Mouse (Mus musculus): ENCODE results near the gene Gm20388. TPM values are rescaled to one million over a fixed set of nuclear protein-coding genes. Genes with fewer than 3 reads are reported as not detected.

The Gm20388 gene
- polyA plus RNA-seq, 1 experiment from 2014 or later: not detected

GRCm38 (mm10) chr8:120602672-120603071 lies 692.0 kb downstream of the Gm20388 start:
- ATAC-seq (ENCODE audit: insufficient number of reproducible peaks, insufficient read depth, low FRiP score, low read depth): no peak
- H3K27me3 ChIP-seq (ENCODE audit: control insufficient read depth, insufficient read depth, low read length): no peaks in the 10 kb centered on the region
- H3K4me3 ChIP-seq (ENCODE audit: control insufficient read depth in 1 of 2, insufficient read depth in 1 of 2, low read depth in 1 of 2, low read length in 2 of 2): no peak overlapping the region
- 35% methylated on average over 6 of the region's 6 CpGs for WGBS
- no peaks in the 10 kb centered on the region for H3K36me3 ChIP-seq (ENCODE audit: control insufficient read depth, insufficient read depth, low read length)
- no peak overlapping the region for H3K4me2 ChIP-seq (ENCODE audit: low read length)
- H3K4me1 ChIP-seq (ENCODE audit: control insufficient read depth in 2 of 2, insufficient read depth in 2 of 2, low read length in 2 of 2): peaks cover 0 to 3% of the 10 kb centered on the region in 2 experiments; a peak in 2 of 4 replicates
- no peak overlapping the region for H3K27ac ChIP-seq (replicated peaks in 1 of 2; ENCODE audit: control insufficient read depth in 1 of 2, insufficient read depth in 1 of 2, low read depth in 2 of 2, low read length in 2 of 2)
- H3K9ac ChIP-seq (ENCODE audit: low read length): no peak overlapping the region
- no peaks in the 10 kb centered on the region for H3K9me3 ChIP-seq (ENCODE audit: control insufficient read depth, low read length)

GRCm38 (mm10) chr8:120607460-120607859 lies 696.8 kb downstream of the Gm20388 start:
- Histone ChIP-seq H3K9ac (ENCODE audit: low read length) (no peak overlapping the region), H3K27me3 (ENCODE audit: control insufficient read depth, insufficient read depth, low read length) (no peaks in the 10 kb centered on the region), H3K4me1 (ENCODE audit: control insufficient read depth in 2 of 2, insufficient read depth in 2 of 2, low read length in 2 of 2) (no peaks in the 10 kb centered on the region; a peak in 2 of 4 replicates), H3K4me2 (ENCODE audit: low read length) (peak overlapping the region; percentile 27; the same call in 1 of the 2 replicates), H3K27ac (replicated peaks in 1 of 2; ENCODE audit: control insufficient read depth in 1 of 2, insufficient read depth in 1 of 2, low read depth in 2 of 2, low read length in 2 of 2) (no peak overlapping the region), H3K9me3 (ENCODE audit: control insufficient read depth, low read length) (no peaks in the 10 kb centered on the region), H3K36me3 (ENCODE audit: control insufficient read depth, insufficient read depth, low read length) (no peaks in the 10 kb centered on the region), H3K4me3 (ENCODE audit: control insufficient read depth in 1 of 2, insufficient read depth in 1 of 2, low read depth in 1 of 2, low read length in 2 of 2) (no peak overlapping the region)
- 80% methylated on average over 9 of the region's 9 CpGs for WGBS
- no peak for ATAC-seq (ENCODE audit: insufficient number of reproducible peaks, insufficient read depth, low FRiP score, low read depth)

- WGBS: 12% methylated on average over 7 of the region's 7 CpGs
- H3K27ac ChIP-seq (replicated peaks in 1 of 2; ENCODE audit: control insufficient read depth in 1 of 2, insufficient read depth in 1 of 2, low read depth in 2 of 2, low read length in 2 of 2): no peak overlapping the region
- H3K4me1 ChIP-seq (ENCODE audit: control insufficient read depth in 2 of 2, insufficient read depth in 2 of 2, low read length in 2 of 2): no peaks in the 10 kb centered on the region; a peak in 1 of 4 replicates
- H3K36me3 ChIP-seq (ENCODE audit: control insufficient read depth, insufficient read depth, low read length): no peaks in the 10 kb centered on the region
- no peaks in the 10 kb centered on the region for H3K27me3 ChIP-seq (ENCODE audit: control insufficient read depth, insufficient read depth, low read length)
- peak overlapping the region; percentile 27; the same call in 1 of the 2 replicates for H3K4me2 ChIP-seq (ENCODE audit: low read length)
- ATAC-seq (ENCODE audit: insufficient number of reproducible peaks, insufficient read depth, low FRiP score, low read depth): no peak
- no peak overlapping the region for H3K9ac ChIP-seq (ENCODE audit: low read length)
- no peak overlapping the region for H3K4me3 ChIP-seq (ENCODE audit: control insufficient read depth in 1 of 2, insufficient read depth in 1 of 2, low read depth in 1 of 2, low read length in 2 of 2)
- no peaks in the 10 kb centered on the region for H3K9me3 ChIP-seq (ENCODE audit: control insufficient read depth, low read length)
These were observed 697.2 kb downstream of the Gm20388 start for GRCm38 (mm10) chr8:120607885-120608284.

GRCm38 (mm10) chr8:120610824-120611223 lies 700.2 kb downstream of the Gm20388 start:
- no peaks in the 10 kb centered on the region for H3K27me3 ChIP-seq (ENCODE audit: control insufficient read depth, insufficient read depth, low read length)
- no peaks in the 10 kb centered on the region for H3K36me3 ChIP-seq (ENCODE audit: control insufficient read depth, insufficient read depth, low read length)
- H3K9me3 ChIP-seq (ENCODE audit: control insufficient read depth, low read length): no peaks in the 10 kb centered on the region
- no peak overlapping the region for H3K4me2 ChIP-seq (ENCODE audit: low read length)
- H3K4me1 ChIP-seq (ENCODE audit: control insufficient read depth in 2 of 2, insufficient read depth in 2 of 2, low read length in 2 of 2): no peaks in the 10 kb centered on the region; a peak in 1 of 4 replicates
- 80% methylated on average over 6 of the region's 6 CpGs for WGBS
- H3K9ac ChIP-seq (ENCODE audit: low read length): no peak overlapping the region
- no peak overlapping the region for H3K27ac ChIP-seq (replicated peaks in 1 of 2; ENCODE audit: control insufficient read depth in 1 of 2, insufficient read depth in 1 of 2, low read depth in 2 of 2, low read length in 2 of 2)
- ATAC-seq (ENCODE audit: insufficient number of reproducible peaks, insufficient read depth, low FRiP score, low read depth): no peak
- no peak overlapping the region for H3K4me3 ChIP-seq (ENCODE audit: control insufficient read depth in 1 of 2, insufficient read depth in 1 of 2, low read depth in 1 of 2, low read length in 2 of 2)

- Histone ChIP-seq H3K27ac (replicated peaks in 1 of 2; ENCODE audit: control insufficient read depth in 1 of 2, insufficient read depth in 1 of 2, low read depth in 2 of 2, low read length in 2 of 2) (no peak overlapping the region), H3K27me3 (ENCODE audit: control insufficient read depth, insufficient read depth, low read length) (no peaks in the 10 kb centered on the region), H3K36me3 (ENCODE audit: control insufficient read depth, insufficient read depth, low read length) (no peaks in the 10 kb centered on the region), H3K4me3 (ENCODE audit: control insufficient read depth in 1 of 2, insufficient read depth in 1 of 2, low read depth in 1 of 2, low read length in 2 of 2) (no peak overlapping the region), H3K9me3 (ENCODE audit: control insufficient read depth, low read length) (no peaks in the 10 kb centered on the region), H3K9ac (ENCODE audit: low read length) (no peak overlapping the region), H3K4me1 (ENCODE audit: control insufficient read depth in 2 of 2, insufficient read depth in 2 of 2, low read length in 2 of 2) (peaks cover 3 to 5% of the 10 kb centered on the region in 2 experiments; a peak in 1 of 4 replicates), H3K4me2 (ENCODE audit: low read length) (no peak overlapping the region)
- no peak for ATAC-seq (ENCODE audit: insufficient number of reproducible peaks, insufficient read depth, low FRiP score, low read depth)
- WGBS: 86% methylated on average over 3 of the region's 3 CpGs
These were observed 703.9 kb downstream of the Gm20388 start for GRCm38 (mm10) chr8:120614491-120614890.

- Histone ChIP-seq H3K4me2 (ENCODE audit: low read length) (no peak overlapping the region), H3K27me3 (ENCODE audit: control insufficient read depth, insufficient read depth, low read length) (no peaks in the 10 kb centered on the region), H3K4me1 (ENCODE audit: control insufficient read depth in 2 of 2, insufficient read depth in 2 of 2, low read length in 2 of 2) (peaks cover 17 to 19% of the 10 kb centered on the region in 2 experiments), H3K27ac (replicated peaks in 1 of 2; ENCODE audit: control insufficient read depth in 1 of 2, insufficient read depth in 1 of 2, low read depth in 2 of 2, low read length in 2 of 2) (no peak overlapping the region), H3K36me3 (ENCODE audit: control insufficient read depth, insufficient read depth, low read length) (no peaks in the 10 kb centered on the region), H3K4me3 (ENCODE audit: control insufficient read depth in 1 of 2, insufficient read depth in 1 of 2, low read depth in 1 of 2, low read length in 2 of 2) (no peak overlapping the region), H3K9ac (ENCODE audit: low read length) (no peak overlapping the region), H3K9me3 (ENCODE audit: control insufficient read depth, low read length) (no peaks in the 10 kb centered on the region)
- no peak for ATAC-seq (ENCODE audit: insufficient number of reproducible peaks, insufficient read depth, low FRiP score, low read depth)
- 41% methylated on average over 7 of the region's 8 CpGs for WGBS
These were observed 706.3 kb downstream of the Gm20388 start for GRCm38 (mm10) chr8:120616663-120617626.

GRCm38 (mm10) chr8:120618110-120618509 lies 707.5 kb downstream of the Gm20388 start:
- H3K27ac ChIP-seq (replicated peaks in 1 of 2; ENCODE audit: control insufficient read depth in 1 of 2, insufficient read depth in 1 of 2, low read depth in 2 of 2, low read length in 2 of 2): no peak overlapping the region
- no peak for ATAC-seq (ENCODE audit: insufficient number of reproducible peaks, insufficient read depth, low FRiP score, low read depth)
- H3K9ac ChIP-seq (ENCODE audit: low read length): no peak overlapping the region
- no peaks in the 10 kb centered on the region for H3K27me3 ChIP-seq (ENCODE audit: control insufficient read depth, insufficient read depth, low read length)
- WGBS: 3% methylated on average over 6 of the region's 6 CpGs
- H3K4me1 ChIP-seq (ENCODE audit: control insufficient read depth in 2 of 2, insufficient read depth in 2 of 2, low read length in 2 of 2): peaks cover 20 to 21% of the 10 kb centered on the region in 2 experiments
- no peaks in the 10 kb centered on the region for H3K9me3 ChIP-seq (ENCODE audit: control insufficient read depth, low read length)
- no peak overlapping the region for H3K4me2 ChIP-seq (ENCODE audit: low read length)
- no peak overlapping the region for H3K4me3 ChIP-seq (ENCODE audit: control insufficient read depth in 1 of 2, insufficient read depth in 1 of 2, low read depth in 1 of 2, low read length in 2 of 2)
- H3K36me3 ChIP-seq (ENCODE audit: control insufficient read depth, insufficient read depth, low read length): no peaks in the 10 kb centered on the region

Measured in heart, embryonic 14.5 days (tissue).